Mouse (Mus musculus): ENCODE results near the gene Mgat5b.

GRCm38 (mm10) chr11:117003503-117003902 lies 84.8 kb downstream of the Mgat5b start:
- TF ChIP-seq POLR2A (IDR thresholded peaks at IDR 0.05; ENCODE audit: insufficient read depth, low read depth, low read length) (no peak), CTCF (IDR thresholded peaks at IDR 0.05) (no peak), EP300 (IDR thresholded peaks at IDR 0.05; ENCODE audit: insufficient read depth, low read depth, low read length) (no peak)

Data from heart, adult 2 months (tissue).